Comparison of ENCODE assay signal across 8 mouse cellular contexts in genomic region chr12:86077322-86077721, GRCm38 (mm10). TPM values are rescaled to one million over a fixed set of nuclear protein-coding genes. Genes with fewer than 3 reads are reported as not detected.
A peak's percentile ranks its signal among the peaks of the same experiment; 100 is the strongest.
DNase-seq lines count a peak whose midpoint lies in the region.

No protein-coding gene starts in this region.

- peaks cover 59% of the 10 kb centered on the region for H3K27me3 ChIP-seq in forebrain, embryonic 10.5 days (ENCODE audit: poor library complexity, severe bottlenecking)
- peaks cover 23% of the 10 kb centered on the region for H3K27me3 ChIP-seq in limb, embryonic 10.5 days (ENCODE audit: low read depth, poor library complexity, severe bottlenecking)

- no peaks in the 10 kb centered on the region for H3K36me3 ChIP-seq in forebrain, embryonic 10.5 days (replicated peaks)
- peaks cover 10% of the 10 kb centered on the region for H3K36me3 ChIP-seq in limb, embryonic 10.5 days

- H3K4me3 ChIP-seq in forebrain, embryonic 10.5 days, result peak overlapping the region; percentile 65
- H3K4me3 ChIP-seq in limb, embryonic 10.5 days, result peak overlapping the region; percentile 61

- peak; percentile 63 for DNase-seq in cerebellum, adult 11-12 months
- DNase-seq in cerebellum, postnatal 4 days (ENCODE audit: low spot score in 2 of 2), result no peak
- DNase-seq in 3T3-L1 (ENCODE audit: low read depth, low spot score), result peak; percentile 31
- no peak for DNase-seq in forebrain, embryonic 10.5 days (ENCODE audit: extremely low spot score, low spot score)
- DNase-seq in limb, embryonic 10.5 days (ENCODE audit: low spot score), result peak; percentile 46
- DNase-seq in retina, embryonic 14.5 days (ENCODE audit: low spot score), result peak; percentile 40
- DNase-seq in thymus, postnatal 25 days, result no peak
- no peak for DNase-seq in spleen, postnatal 14 days (ENCODE audit: low spot score in 2 of 2)

- WGBS in forebrain, embryonic 10.5 days, result 22% methylated on average over 8 of the region's 8 CpGs
- WGBS in limb, embryonic 10.5 days, result 19% methylated on average over 8 of the region's 8 CpGs

- no peaks in the 10 kb centered on the region for H3K9me3 ChIP-seq in forebrain, embryonic 10.5 days
- no peaks in the 10 kb centered on the region for H3K9me3 ChIP-seq in limb, embryonic 10.5 days (replicated peaks)

- peak overlapping the region; percentile 91 for H3K27ac ChIP-seq in forebrain, embryonic 10.5 days
- peak overlapping the region; percentile 91 for H3K27ac ChIP-seq in limb, embryonic 10.5 days

- H3K4me1 ChIP-seq in forebrain, embryonic 10.5 days, result peaks cover 39% of the 10 kb centered on the region
- H3K4me1 ChIP-seq in limb, embryonic 10.5 days, result peaks cover 38% of the 10 kb centered on the region

RNA-seq across cellular contexts. Expression of gene Tgfb3, which starts 1.5 kb away (rescaled TPM):
- 5.7 and 6.1 TPM in 2 replicates for polyA plus RNA-seq in forebrain, embryonic 10.5 days (2016; fragmentation: Nextera tagmentation; extraction: Ambion mirVana)
- polyA plus RNA-seq in limb, embryonic 10.5 days (2016; fragmentation: Nextera tagmentation; extraction: Ambion mirVana), result 15.7 and 24.3 TPM in 2 replicates

RNA-seq across cellular contexts. Expression of gene Ift43, which starts 5.0 kb away (rescaled TPM):
- polyA plus RNA-seq in forebrain, embryonic 10.5 days (2016; fragmentation: Nextera tagmentation; extraction: Ambion mirVana), result 73.7 and 77.5 TPM in 2 replicates
- polyA plus RNA-seq in limb, embryonic 10.5 days (2016; fragmentation: Nextera tagmentation; extraction: Ambion mirVana), result 61.2 and 71.6 TPM in 2 replicates

Comparison
In these comparisons a context has a peak if more than half of its experiments do, and no peak if none do; other contexts are left out.
1. DNase-seq: peak in cerebellum, adult 11-12 months (single experiment), 3T3-L1 (single experiment), limb, embryonic 10.5 days (single experiment) and retina, embryonic 14.5 days (single experiment); none in cerebellum, postnatal 4 days (0 of 2), forebrain, embryonic 10.5 days (single experiment), thymus, postnatal 25 days (single experiment) and spleen, postnatal 14 days (0 of 2).